Mouse (Mus musculus) CD8-positive naive resting alpha-beta T cell, adult 57 days (primary cell): ENCODE measurements around the gene Slc16a6. TPM values are rescaled to one million over a fixed set of nuclear protein-coding genes. Genes with fewer than 3 reads are reported as not detected.

Experiments
- total RNA-seq: library from RNA; stranded (reverse); gene quantifications from one replicate; pipeline ENCODE4 v1.2.4, GENCODE M21; 2023

The Slc16a6 gene
- total RNA-seq, result 57.1 TPM

DNA sequence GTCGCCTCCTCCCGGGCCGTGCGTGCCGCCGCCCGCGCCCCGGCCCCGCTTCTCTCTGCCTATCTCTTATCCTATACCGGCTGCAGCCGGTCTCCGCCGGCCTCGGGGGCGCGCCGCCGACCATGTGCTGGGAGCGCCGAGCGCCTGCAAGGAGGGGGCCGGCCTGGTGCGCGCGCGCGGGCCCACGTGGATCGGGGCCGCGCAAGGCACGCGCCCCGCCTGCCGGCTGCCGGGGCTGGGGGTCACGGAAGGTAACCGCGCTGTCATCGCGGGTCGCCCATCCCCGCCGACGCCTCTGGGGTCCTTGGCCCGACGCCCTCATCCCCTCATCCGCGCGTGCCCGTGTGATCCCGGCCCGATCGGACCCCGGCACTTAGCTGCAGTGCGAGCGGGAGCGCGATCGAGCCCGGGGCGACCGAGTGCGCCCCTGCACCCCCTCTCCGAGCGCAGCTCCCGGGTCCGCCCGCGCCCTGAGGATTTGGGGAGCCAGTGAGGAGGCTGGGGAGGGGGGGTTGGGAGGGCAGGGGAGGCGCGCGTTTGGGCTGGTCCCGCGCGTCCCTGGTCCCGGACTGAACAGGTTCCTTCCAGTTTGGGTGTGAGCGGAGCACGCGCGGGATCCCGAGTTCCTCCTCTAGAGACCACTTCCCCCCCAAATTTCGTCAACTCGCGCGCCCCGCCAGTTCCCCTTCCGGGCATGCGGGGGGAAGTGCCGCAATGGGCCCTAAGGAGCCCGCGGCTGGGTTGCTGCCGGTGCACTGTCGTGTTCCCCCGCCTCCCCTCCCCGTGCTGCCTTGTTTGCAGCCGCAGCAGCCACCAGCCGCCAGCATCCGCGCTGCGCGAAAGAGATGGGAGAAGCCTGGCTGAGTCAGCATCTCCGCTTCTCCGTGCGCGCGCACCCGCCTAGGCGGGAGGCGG, at the start of gene Slc16a6, which contains the start of gene Arsg:
TSS of gene Slc16a6 (minus strand) at position 428 of the 915 bp plus-strand sequence.
TSS of gene Arsg (plus strand) at position 204 of the 915 bp plus-strand sequence.

DNA sequence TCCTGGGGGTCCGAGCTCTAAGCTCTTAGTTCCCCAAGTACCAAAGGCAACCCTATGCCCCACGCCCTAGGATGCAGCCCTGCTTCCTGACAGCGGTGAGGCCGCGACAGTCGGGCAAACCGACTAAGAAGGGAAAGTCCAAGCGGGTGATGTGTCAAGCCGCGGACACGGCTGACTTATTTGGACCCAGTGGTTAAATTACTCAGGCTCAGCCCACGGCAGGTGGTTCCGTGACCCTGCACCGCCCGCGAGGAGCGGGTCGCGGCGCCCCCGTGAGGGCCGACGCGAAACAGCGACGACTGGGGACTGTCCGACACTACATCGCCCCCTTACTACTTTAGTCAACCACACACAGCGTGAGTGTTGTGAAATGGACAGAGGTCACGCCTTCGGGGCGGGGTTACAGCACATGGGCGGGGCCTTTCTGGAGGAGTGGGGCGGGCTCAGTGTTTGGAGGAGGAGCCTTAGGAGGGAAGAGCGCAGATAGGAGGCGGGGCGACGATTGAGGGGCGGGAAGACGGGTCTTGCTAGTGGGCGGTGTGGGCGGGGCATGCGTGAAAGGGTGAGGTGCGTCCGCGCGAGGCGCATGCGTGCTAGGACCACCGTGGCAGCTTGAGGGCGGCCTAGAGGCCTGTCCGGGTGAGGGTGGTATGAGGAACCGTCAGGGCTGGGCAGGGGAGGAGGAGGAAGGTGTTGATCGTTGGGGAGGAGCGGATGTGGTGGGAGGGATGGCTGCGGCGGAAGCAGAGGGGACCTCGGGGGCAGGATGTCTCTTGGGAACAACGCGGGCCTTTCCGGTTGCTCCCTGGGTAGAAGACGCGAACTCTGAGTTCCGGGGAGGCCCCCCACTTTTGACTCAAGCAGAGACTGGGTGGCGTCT, 47.8 kb downstream of the Slc16a6 start, which contains the start of gene Amz2:
TSS of gene Amz2 (plus strand) at position 555 of the 880 bp plus-strand sequence.

DNA sequence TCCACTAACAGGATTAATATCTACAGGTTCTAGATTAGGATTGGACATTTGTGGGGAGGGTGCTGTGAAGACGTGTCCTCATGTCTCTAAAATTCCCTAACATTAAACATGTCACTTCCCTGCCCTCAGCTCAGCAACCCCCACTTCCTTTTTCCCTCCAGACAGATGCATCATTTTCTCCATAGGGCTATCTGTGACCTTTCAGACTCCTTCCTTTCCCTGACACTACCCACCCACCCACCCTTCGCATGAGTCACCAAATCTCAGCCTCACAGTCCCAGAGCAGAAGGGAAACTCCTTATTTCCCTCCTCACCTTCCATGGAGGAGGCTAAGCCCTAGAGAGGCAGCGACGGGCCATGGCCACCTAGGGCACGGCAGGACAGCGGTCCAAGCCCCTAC, 59.8 kb downstream of the Slc16a6 start, which contains the start of gene 9930022D16Rik:
TSS of gene 9930022D16Rik (plus strand) at position 301 of the 400 bp plus-strand sequence.

Other genes starting within 250 kb of the Slc16a6 start
- not detected for gene Rgs9, start 175.5 kb downstream of the Slc16a6 start, total RNA-seq
- gene Gna13, start 110.8 kb downstream of the Slc16a6 start, total RNA-seq, result 95.8 TPM
- gene 9930022D16Rik, start 59.7 kb downstream of the Slc16a6 start, total RNA-seq, result 0.80 TPM
- gene Amz2, start 47.7 kb downstream of the Slc16a6 start, total RNA-seq, result 32.6 TPM
- gene Arsg, start 224 bp downstream of the Slc16a6 start, total RNA-seq, result 3.2 TPM
- 1.0 TPM for gene Wipi1, start 138.4 kb upstream of the Slc16a6 start, total RNA-seq
- gene Prkar1a, start 175.8 kb upstream of the Slc16a6 start, total RNA-seq, result 348 TPM
- gene Fam20a, start 248.7 kb upstream of the Slc16a6 start, total RNA-seq, result not detected